Mouse (Mus musculus) frontal cortex, postnatal 36 days (tissue): ENCODE results near the gene Klf9.
A peak's percentile ranks its signal among the peaks of the same experiment; 100 is the strongest.

Source experiments
- DNase-seq, 2 experiments: peaks; one replicate each; pipeline ENCODE4 v3.0.0; 2022; ENCODE audit warnings: low spot score in 2 of 2

The Klf9 gene

DNA sequence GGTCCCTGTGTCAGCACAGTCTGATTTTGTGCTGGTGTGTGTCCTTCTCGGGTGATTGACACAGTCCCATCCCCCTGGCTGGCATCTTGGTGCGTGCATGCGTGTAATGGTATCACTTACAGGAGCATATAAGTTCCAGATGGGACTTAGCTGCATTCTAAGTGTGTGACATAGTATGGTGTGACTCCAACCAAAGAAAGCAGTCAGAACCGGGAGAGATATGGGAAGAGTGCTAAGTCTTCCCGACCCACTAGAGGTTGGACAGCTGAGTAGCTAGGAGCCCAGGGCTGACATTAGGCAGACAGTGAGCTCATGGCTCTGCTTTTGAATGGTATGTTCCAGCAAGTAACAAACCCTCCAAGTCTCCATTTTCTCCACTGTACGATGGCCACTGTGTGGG is 21.9 kb downstream of the Klf9 start:
- no peak for DNase-seq

DNA sequence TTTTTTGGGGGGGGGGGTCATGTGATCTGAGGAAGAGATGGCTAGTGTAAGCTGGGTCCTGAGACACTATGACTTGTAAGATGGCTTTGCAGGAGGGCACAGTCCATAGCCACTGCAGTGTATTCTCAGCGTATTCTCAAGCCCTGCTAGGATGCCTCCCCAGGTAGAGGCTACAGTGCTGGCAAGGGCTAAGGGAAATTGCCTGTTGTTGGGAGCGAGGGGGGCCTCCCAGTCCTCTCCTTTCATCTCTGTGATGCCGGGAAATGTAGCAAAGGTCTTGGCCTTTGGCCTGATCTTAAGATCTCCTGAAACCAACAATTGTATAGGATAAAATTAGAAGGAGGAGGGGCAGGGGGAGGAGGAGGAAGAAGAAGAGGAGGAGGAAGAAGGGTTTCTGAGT is 22.3 kb downstream of the Klf9 start:
- DNase-seq = no peak

DNA sequence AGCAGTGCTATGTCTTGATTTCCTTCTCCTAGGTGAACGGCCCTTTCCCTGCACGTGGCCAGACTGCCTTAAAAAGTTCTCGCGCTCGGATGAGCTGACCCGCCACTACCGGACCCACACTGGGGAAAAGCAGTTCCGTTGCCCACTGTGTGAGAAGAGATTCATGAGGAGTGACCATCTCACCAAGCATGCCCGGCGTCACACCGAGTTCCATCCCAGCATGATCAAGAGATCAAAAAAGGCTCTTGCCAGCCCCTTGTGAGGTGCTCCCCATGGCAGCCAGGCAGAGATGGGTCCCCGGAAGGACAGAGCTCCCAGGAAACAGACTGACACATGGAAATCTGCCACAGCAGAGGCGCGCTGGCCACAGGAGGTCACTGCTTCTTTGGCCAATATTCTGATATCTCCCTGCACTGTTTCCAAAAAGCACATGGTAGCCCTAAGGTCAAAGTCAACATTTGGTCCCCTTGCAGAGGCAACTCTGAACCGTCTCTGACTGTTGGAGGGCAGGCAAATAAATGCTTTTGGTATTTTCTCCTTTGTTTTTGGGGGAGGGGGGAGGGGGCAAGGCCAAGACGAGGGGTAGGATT is 23.7 kb downstream of the Klf9 start:
- no peak for DNase-seq

DNA sequence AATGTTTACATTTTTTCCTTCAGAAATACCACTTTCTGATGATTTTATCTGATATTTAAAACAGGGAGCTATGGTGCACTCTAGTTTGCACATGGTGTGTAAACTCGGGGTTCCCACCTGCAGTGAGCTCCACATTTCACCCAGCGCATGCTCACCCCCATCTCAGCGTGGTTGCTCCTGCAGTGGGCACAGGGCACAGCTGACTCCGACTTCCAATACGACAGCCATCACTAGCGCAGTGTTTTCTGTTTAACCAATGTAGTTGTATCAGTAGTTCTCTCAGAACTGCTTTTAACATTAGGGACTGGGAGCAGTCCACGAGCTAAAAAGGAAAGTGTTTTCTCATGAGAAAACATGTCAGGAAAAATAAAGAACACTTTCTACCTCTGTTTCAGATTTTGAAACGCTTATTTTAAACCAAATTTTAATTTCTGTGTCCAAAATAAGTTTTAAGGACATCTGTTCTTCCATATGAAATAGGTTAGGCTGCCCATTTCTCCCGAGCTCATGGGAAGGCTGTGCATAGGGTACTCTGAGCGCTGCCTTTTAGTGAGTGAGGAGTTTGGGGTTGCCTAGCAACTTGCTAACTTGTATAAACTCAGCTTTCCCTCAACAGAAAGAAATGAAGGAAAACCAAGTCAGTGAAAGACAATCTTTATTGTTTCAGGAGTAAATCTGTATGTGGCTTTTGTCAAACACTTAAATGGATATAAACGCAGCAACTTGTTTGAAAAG is 25.7 kb downstream of the Klf9 start:
- DNase-seq = no peak

DNA sequence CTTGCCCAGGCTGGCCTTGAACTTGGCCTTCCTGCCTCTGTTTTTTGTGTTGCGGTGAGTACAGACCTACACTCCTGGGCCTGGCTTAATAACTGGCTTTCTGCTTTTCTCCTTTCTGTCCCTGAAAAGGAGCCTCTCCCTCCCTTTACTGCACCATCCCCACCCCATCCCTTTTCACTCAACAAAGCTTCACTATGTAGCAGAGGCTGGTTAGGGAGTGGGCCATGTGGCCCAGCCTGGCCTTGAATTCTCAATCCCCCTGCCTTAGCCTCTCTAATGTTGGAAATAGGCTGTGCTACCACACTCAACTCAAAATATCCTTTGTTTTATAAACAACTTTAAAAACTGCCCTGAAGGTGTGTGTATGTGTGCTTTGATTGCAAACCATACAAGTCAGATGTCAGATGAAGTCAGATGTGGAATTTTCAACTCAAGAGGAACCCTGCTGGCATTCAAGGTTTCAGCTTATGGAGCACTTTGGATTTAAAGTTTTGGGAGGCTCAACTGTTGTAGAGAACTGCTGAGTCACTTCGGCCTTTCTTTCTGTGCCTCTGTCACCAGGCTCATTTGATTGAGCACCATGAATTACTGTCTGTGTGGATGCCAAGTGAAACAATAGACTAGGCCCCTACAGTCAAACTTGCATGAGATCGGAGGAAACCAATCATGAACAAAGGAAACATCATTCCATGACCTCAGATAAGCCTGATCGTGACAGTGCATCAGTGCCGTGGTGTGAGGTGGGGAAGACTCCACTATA is 28.1 kb downstream of the Klf9 start:
- DNase-seq = no peak

DNA sequence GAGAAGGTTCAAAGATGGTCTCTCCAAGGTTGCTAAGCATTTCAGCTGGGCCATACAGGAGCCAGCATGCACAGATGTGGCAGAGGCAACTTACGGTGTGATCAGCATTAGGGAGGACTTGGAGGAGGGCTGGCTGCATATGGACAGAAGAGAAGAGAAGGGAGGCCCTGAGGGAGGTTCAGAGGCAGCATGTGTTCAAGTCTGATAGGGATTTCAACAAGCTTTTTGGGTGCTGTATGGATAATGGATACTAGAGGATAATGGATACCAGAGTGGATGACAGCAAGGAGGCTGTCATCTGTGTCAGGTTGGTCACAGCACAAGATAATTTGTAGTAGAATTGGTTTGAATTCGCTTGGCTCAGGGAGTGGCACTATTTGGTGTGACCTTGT is 28.6 kb downstream of the Klf9 start:
- DNase-seq = no peak

DNA sequence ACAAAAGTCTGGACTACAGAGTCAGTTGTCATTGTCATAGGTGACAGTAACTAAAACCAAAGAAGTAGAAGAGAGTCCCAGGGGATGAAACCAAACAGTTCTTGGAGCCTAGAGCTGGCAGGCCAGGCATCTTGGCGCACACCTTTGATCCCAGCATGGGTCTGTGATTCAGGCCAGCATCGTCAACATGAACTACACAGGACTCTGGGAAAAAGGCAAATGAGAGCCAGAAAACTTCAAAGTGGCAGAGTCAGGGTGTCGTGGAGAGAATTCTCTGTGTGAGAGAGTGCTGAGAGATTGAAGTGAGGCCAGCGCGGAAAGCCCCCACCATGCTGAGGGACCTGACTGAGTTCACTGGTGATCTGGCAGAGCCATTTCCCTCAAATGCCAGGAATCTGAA is 29.4 kb downstream of the Klf9 start:
- DNase-seq = no peak

DNA sequence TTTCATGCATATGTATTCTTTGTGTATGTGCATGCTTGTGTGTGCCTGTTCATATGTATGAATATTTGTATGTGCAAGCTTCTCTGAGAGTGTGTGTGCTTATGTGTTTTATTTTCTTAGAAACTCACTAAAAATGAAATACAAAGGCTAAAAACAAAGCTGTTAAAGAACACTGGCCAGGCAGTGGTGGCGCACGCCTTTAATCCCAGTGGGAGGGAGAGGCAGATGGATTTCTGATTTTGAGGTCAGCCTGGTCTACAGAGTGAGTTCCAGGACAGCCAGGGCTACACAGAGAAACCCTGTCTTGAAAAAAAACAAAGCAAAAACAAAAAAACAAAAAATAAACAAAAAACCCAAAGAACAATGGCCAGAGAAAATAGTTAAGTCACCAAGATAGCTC is 30.1 kb downstream of the Klf9 start:
- DNase-seq = no peak

DNA sequence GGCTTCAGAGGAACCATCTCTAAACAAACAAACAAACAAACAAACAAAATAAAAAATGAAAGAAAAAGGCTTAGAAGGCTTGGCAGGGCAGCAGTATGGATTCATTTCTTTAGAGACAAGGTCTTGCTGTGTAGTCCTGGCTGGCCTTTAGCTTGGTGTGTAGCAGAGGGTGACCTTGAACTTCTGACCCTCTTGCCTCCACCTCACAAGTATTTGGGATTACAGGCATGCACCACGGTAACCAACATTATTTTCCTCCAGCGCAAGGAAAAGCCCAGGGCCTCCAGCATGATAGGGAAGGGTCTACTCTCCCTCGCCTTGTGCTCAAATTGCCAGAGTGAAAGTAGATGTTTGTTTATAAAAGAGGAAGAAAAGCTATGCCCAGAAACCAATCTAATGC is 34.1 kb downstream of the Klf9 start:
- no peak for DNase-seq

DNA sequence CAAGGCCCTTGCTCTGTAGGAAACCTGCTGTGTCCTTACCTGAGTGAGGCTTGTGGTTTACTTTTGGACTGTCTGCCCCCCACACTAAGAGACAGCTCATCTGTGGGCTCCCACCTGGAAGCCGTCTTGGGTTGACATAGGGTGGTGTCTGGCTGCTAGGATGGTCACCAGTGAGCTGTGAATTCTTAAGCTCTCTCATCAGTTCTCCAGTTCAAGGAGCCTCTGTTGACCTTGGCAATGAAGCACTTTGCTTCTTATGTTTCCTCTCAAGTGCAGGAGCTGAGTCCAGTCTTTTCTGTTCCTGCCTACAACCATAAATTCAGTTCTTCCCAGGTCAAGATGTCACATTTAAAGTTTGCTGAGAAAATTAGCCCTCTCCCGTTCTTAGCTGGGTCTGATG is 34.5 kb downstream of the Klf9 start:
- DNase-seq = no peak

DNA sequence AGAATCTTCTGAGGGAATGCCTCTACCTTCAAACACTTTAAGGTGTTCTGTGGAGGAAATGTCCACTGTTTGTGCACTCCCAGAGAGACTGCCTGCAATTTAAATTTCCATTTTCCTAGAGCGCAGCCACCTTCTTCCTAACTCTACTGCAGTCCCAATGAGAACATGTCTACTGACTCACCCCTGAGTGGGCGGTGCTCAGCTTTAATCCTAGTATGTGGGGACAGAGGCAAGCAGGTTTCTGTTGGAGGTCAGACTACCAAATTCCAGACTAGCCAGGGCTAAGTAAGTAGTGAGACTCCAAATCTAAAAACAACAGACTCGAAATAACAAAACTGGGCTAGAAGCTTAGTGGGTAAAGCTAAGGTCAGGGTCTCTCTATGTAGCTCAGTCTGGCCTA is 37.5 kb downstream of the Klf9 start:
- DNase-seq = no peak

DNA sequence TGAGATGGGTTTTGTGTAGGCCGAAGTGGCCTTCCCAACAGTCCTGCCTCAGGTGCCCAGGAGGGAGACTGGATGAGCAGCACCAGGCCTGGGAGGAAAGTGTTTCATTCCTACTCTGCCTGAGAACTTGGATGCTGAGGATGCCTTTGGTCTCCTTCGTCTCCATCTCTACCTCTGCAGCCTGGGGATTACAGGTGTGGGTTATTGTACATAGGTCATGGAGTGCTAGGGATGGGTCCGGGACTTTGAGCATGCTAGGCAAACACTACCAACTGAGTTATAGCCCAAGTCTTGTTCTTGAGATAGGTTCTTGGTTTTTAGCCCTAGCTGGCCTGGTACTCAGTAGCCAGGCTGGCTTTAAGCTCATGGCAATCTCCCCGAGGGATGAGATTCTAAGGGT is 42.5 kb downstream of the Klf9 start:
- no peak for DNase-seq

DNA sequence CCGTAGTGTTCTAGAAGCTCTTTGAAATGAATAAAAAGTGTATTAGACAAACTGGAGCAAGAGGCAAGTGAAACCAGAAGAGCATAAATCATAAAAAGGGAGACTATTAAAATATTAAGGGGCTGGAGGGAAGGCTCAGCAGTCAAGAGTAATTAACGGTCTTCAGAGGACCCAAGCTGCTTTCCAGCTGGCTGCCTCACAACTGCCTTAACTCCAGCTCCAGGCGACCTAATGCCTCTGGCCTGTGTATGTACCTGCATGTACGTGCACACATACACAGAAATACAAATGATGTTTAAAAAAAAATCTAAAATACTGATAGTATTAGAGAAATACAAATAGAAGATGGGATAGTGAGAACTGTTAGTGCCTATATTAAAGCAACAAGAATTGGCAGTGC is 43.0 kb downstream of the Klf9 start:
- no peak for DNase-seq

DNA sequence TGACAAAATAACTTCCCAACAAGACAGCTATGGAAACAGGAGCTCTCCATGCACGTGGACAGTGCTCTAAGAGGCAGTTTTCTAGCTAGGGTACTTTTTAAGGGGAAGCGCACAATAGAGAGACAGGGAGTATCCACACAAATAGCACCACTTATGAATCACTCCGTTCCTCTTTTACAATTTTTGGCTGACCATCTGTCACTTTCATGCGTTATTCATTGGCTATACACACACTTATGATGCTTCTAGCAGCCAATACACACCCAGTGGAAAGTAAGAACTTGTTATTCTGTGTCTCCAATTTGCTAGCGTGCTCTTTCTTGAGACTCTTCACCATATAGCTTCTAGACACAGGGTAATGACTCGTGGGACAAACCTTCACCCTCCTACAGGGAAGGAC is 46.7 kb downstream of the Klf9 start:
- peak in 1 of 2 experiments; percentile 54 for DNase-seq

DNA sequence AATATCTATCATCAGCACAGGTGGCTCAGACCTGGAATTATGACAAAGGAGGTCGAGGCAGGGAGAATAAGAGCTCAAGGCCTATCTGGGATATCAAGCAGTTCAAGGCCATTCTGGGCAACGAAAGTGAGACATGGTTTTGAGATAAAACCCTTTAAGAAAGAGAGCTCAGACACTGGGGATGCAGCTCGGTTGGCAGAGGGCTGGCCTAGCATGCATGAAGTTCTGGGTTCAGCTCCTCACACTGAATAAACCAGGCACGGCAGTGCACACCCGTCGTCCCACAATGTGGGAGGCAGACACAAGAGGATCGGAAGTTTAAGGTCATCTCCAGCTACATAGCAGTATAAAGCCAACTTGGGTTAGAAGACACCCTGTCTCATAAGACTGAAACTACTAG is 48.0 kb downstream of the Klf9 start:
- DNase-seq = no peak

DNA sequence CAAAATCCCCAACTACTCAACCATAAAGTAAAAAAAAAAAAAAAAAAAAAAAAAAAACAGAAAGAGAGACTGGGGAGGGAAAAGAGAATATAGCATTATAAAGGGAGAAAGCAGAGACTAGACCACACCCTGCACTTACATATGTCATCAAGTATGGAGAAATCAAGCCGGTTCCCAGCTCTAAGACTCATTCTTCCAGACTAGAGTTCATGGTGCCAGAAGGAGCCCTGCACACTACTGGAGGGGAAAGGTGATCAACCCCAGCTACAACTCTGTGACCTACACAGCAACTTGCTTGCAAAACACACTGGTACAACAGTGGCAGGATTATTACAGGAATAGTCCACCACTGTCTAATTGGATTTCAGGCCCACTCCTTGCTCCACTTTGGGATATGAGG is 48.7 kb downstream of the Klf9 start:
- no peak for DNase-seq

DNA sequence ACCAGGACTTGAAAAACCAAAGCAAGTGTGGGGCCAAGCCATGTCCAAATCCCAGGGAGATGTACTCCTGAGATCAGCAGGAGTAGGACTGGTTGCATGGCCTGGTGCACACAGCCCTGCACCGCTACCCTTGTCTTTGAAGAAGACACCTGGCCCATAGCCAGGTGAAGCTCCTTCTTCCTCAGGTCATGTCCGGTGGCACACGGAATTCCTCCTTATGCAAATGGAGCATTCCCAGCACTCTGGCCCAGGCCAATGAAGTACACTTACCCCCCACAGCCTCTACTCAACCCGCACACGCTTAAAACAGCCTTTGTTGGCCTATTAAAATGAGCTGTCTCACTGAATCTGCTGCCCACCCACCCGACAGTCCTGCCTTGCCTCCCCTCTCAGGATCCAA is 50.5 kb downstream of the Klf9 start:
- no peak for DNase-seq

DNA sequence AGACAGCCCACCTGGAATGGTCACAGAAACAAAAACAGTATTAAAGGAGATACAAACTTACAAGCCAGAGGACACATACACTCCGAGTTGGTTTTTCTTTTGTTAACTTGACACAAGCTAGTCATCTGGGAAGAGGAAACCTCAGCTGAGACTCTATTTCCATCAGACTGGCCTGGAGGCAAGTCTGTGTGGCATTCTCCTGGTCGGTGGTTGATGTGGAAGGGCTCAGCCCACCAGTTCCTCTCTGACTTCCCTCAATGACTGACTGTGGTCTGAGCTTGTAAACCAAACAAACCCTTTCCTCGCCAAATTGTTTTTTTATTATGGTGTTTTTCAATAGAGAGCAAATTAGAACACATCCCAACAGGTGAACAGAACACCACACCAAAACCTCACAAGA is 52.0 kb downstream of the Klf9 start:
- no peak for DNase-seq

DNA sequence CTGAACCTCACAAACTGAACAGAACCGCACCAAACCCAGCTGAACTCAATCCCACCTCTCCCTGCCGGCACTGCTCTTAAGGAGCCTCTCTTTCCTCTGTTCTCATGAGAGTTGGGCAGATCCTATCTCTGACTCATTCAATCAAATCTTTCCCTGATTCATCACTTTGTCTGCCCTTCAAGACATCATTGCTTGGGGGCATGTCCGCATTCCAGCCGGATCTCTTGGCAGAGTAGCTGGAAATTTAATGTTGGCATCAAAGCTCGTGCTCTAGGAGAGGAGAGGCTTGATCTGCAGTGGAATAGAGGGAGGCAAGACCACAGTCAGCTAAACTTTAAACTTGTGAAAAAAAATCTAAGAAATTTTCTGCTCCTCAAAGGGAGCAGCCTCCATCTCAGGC is 61.1 kb downstream of the Klf9 start:
- DNase-seq = no peak

DNA sequence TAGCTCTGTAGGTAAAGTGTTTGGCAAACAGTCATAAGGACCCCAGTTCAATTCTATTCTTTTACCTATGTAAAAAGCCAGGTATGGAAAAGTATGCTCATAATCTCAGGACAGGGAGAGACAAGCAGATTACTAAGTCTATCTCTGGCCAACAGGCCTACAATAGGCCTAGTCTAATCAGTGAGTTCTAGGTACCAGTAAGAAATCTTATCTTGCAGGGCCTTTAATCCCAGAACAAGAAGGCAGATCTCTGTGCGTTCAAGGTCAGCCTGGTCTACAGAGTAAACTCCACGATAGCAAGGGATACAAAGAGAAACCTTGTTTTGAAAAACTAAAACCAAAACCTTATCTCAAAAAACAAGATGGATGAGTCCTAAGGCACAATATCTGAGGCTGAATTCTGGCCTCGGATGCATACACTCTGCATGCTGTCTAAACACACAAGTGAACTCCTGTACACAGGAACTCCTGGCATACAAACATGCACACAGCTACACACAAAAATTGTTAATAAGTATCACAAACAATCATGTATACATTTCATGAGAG is 62.6 kb downstream of the Klf9 start:
- no peak for DNase-seq

DNA sequence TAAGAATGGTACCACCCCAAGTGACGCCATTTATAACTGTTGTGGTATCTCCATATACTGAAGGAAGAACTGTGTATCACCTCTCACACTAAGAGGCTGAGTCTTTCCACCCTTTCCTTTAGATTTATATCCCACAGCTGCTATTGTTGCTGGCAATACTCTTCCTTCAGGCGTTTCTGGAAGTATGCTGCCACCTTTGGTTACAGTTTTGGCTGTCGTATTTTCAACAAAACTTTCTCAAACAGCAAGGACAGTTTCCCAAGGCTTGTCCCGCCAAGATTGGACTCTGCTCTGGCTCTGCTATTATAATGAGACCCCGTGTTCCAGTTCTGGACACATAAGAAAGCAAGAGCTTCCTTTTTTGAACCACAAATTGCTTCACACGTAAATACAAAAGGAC is 70.3 kb downstream of the Klf9 start:
- DNase-seq = no peak

DNA sequence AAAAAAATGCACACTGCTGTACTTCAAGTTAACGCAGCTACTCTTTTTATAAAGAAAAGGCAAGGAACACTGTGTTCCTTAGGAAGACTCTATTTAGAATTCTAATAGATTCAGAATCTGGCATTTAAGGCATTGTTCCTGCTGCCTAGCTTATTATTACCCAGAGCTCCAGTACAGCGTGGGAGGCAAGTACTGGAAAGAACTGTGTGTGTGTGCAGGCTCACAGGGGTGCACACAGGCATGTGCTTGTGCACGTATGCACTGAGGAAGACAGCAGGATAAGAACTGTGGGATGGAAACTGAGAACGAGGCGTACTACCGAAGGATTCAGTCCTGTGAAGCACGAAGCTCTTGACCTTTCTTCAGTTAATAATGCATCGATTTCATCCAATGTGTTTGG is 73.3 kb downstream of the Klf9 start:
- peak; percentile 66 to 76 for DNase-seq
